Mouse (Mus musculus) CD4-positive helper T cell, adult 2 months (primary cell): Measurements from ENCODE around the gene Hoxb8.

Experiments
- DNase-seq: peaks from one replicate; pipeline ENCODE4 v3.0.0-alpha.2; 2012; ENCODE audit warnings: low read depth, missing footprints, low spot score

Hoxb8 gene

GRCm38 (mm10) chr11:96299781-96300180 is 18.1 kb downstream of the Hoxb8 start:
- no peak for DNase-seq

- no peak for DNase-seq
Measured at GRCm38 (mm10) chr11:96300354-96301063, 18.8 kb downstream of the Hoxb8 start.

- no peak for DNase-seq
Measured at GRCm38 (mm10) chr11:96301064-96301431, 19.3 kb downstream of the Hoxb8 start.

GRCm38 (mm10) chr11:96301837-96302236 is 20.1 kb downstream of the Hoxb8 start:
- no peak for DNase-seq

GRCm38 (mm10) chr11:96302381-96303150 is 20.9 kb downstream of the Hoxb8 start:
- no peak for DNase-seq

DNA sequence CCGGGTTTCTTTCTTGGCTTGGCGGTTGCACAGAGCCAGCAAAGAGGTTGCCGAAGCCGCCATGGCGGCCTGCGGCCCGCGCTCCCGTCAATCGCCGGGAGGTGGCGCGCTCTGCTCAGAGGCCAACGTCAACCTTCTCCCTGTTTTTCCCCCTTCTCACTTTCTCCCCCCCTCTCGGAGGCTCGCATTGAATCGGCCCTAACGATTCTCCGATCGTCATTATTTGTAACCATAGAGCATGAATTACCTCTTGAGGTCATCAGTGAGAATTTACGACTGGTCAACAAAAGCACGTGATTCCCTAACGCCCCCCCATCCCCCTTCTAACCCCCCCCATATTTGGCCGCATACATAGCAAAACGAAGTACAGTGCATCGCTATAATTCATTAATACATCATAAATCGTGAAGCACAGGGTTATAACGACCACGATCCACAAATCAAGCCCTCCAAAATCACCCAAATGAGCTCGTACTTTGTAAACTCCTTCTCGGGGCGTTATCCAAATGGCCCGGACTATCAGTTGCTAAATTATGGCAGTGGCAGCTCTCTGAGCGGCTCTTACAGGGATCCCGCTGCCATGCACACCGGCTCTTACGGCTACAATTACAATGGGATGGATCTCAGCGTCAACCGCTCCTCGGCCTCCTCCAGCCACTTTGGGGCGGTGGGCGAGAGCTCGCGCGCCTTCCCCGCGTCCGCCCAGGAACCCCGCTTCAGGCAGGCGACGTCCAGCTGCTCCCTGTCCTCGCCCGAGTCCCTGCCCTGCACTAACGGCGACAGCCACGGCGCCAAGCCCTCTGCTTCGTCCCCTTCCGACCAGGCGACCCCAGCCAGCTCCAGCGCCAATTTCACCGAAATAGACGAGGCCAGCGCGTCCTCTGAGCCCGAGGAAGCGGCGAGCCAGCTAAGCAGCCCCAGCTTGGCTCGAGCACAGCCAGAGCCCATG is 21.7 kb downstream of the Hoxb8 start, which contains the start of gene Hoxb5:
Gene Hoxb5, plus strand, starts transcription at position 186 of the 949 bp plus-strand sequence.
- DNase-seq, result peak; percentile 74

DNA sequence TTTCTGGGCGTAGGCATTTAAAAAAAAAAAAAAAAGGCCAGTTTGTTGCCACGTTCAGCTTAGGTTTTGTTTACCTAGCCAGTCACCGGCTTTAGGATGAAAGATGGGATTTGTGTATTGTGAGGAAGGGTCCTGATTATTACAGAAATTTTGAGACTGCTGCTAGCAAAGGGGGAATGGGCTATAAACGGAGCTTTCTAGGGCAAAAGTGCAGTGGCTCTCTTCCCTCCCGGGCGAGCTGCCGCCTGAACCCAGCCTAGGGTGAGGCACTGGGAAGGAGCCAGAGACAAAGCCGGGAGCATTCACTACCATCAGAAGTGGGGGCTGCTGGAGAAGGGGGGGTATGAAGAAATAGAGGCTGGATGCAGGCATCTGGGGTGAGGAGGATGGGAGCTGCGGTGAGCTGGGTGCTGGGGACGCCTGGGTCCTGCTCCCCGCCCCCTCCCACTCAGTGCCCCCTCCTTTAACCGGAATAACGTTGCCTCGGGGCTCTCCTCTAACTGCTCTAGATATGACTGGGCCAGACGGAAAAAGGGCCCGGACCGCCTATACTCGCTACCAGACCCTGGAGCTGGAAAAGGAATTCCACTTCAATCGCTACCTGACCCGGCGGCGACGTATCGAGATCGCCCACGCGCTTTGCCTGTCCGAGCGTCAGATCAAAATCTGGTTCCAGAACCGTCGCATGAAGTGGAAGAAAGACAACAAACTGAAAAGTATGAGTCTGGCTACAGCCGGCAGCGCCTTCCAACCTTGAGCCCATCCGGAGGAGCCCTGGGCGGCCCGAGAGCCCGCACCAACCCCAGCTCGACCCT is 22.9 kb downstream of the Hoxb8 start:
- DNase-seq, result no peak

GRCm38 (mm10) chr11:96305505-96306182 is 23.9 kb downstream of the Hoxb8 start:
- no peak for DNase-seq

DNA sequence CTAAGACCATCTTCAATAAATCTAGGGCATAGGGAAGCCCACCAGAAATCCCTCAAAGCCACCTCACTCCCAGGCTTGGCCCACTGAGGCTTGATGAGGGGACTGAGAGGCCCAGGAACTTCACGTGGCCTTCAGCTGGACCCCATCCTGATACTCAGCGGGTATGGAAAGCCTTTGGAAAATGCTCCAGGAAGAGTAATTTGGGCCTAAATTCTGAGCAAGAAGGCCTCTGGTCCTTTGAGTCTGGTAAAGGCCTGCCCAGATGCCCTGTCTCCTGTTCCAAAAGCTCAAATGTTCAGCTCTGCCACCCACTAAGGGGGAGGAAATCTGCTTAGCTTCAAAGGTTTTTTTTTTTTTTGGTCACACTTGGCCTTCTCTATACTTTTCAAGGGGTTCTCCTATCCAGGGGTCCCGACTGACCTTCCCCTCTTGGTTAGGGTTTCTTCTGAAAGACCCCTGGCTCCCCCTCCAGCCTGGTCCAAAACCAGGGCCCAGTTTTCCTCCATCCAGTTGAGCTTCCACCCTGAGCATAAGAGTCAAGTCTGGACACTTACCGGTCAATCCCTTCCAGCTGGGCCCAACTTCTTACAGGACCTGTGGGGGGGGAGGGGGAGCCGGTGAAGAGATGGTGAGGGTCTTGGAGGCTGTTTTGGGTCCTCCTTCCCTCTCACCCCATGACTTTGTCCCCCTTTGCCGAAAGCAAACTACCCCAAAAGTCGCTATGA is 24.6 kb downstream of the Hoxb8 start:
- no peak for DNase-seq

GRCm38 (mm10) chr11:96306908-96307269 is 25.2 kb downstream of the Hoxb8 start:
- no peak for DNase-seq

GRCm38 (mm10) chr11:96308763-96309162 is 27.1 kb downstream of the Hoxb8 start:
- DNase-seq, result no peak

DNA sequence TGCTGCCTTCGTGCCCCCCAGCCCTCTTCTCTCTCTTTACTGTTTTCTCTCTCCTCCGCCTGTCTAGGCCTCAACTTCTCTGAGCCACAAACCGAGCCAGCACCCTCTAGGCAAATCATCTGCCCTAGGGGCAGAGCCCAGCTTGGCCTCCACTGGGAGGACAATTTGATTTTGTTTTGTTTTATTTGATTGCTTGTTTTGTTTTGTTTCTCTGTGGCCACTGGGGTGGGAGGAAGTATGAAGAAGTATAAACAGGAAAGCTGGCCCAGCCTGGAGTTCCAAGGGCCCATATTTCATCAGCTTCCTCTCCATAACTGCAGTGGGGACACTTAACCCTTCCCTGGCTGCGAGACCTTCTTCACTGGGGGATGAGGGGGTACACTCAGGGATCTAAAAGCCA is 27.6 kb downstream of the Hoxb8 start:
- no peak for DNase-seq

- DNase-seq, result no peak
Measured at GRCm38 (mm10) chr11:96310183-96310938, 28.7 kb downstream of the Hoxb8 start.

GRCm38 (mm10) chr11:96311097-96311496 is 29.4 kb downstream of the Hoxb8 start:
- DNase-seq, result no peak

- peak; percentile 72 for DNase-seq
Measured at GRCm38 (mm10) chr11:96311520-96312417, 30.1 kb downstream of the Hoxb8 start.

DNA sequence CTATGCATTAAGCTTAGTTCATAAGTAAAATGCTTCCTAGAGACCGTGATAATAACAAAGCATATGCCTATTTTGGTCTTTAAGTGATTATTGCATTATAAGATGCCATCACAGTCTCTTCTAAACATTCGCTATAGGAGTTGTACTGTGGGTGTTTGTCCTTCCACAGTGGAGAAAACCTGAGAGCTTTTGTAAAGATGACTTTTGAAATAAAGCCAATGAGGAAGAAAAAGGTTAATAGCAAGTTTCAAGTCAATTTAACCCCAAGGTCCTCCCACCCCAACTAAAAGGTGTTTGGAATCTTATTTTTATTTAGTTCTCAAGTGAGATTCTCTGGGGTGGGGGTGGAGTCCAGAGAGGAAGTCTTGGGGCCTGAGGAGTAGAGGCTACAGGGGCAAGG is 31.4 kb downstream of the Hoxb8 start:
- DNase-seq, result no peak

DNA sequence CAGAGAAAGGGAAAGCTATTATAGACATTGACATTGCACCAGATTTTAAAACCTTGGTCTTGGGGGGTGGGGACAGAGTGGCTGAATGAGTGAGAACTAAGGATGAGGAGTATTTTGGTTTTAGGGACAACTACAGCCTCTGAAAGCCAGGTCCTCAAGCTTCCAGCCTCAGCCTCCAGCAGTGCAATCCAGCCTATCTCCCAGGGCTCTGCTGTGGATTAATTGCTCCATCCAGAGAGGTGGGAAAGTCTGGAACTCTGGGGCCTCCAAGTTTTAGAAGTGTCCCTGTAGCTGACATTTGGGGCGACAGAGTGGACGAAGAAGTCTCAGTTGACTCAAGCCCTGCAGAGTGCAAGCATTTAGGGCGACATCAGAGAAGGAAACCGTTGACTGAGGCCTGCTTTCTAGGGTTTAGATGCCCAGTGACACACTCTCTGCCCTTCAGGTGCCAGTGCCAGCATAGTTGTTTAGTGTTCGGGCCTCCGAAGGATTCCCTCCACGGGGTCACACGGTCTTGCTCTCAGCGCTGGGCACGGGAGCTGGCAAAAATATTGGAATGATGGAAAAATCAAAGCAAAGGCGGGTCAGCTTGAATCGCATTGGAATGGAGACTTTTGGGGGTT is 32.2 kb downstream of the Hoxb8 start:
- no peak for DNase-seq
